Mouse (Mus musculus) G1E (cell line): ENCODE data around the gene Gm42669. TPM values are rescaled to one million over a fixed set of nuclear protein-coding genes. Genes with fewer than 3 reads are reported as not detected.

ENCODE experiments used
- ATAC-seq: 2 replicates; pipeline ENCODE4 v1.8.0; 2016; ENCODE audit warnings: mild to moderate bottlenecking; ENCODE audit not compliant: insufficient number of reproducible peaks, poor library complexity, low FRiP score, severe bottlenecking; ENCODE audit errors: extremely low read depth
- DNase-seq: peaks from one replicate; pipeline ENCODE4 v3.0.0; 2012; ENCODE audit warnings: low spot score
- H3K27me3 ChIP-seq: 2 replicates; pipeline ENCODE4 v1.6.1; 2012; ENCODE audit warnings: mild to moderate bottlenecking, low read length, inconsistent platforms; ENCODE audit not compliant: insufficient read depth
- H3K36me3 ChIP-seq: replicated peaks from 2 replicates; pipeline ENCODE3; 2012; ENCODE audit warnings: mild to moderate bottlenecking, inconsistent platforms
- H3K4me1 ChIP-seq: 2 replicates; pipeline ENCODE4 v1.6.1; 2012; ENCODE audit warnings: low read depth, low read length, inconsistent platforms, mixed read lengths; ENCODE audit not compliant: insufficient read depth
- H3K4me3 ChIP-seq: 2 replicates; pipeline ENCODE4 v1.5.1; 2012; ENCODE audit warnings: low read depth, mild to moderate bottlenecking, inconsistent platforms, low read length, moderate library complexity, mixed read lengths
- H3K9me3 ChIP-seq: replicated peaks from 2 replicates; pipeline ENCODE4 v1.6.1; 2012; ENCODE audit warnings: inconsistent platforms
- CTCF ChIP-seq: IDR thresholded peaks from 2 replicates; pipeline ENCODE4 v1.5.1; 2012; ENCODE audit warnings: low read depth, low read length, inconsistent platforms, mixed read lengths
- GATA1 ChIP-seq: IDR thresholded peaks from 2 replicates; pipeline ENCODE4 v1.6.1; 2012; ENCODE audit warnings: borderline replicate concordance, low read length, inconsistent platforms, mixed read lengths
- GATA2 ChIP-seq: IDR thresholded peaks from 2 replicates; pipeline ENCODE4 v1.6.1; 2012; ENCODE audit warnings: low read depth, low read length, inconsistent platforms, borderline replicate concordance
- POLR2AphosphoS5 ChIP-seq: IDR thresholded peaks from 2 replicates; pipeline ENCODE4 v1.6.1; 2012; ENCODE audit warnings: low read depth, low read length, inconsistent platforms; ENCODE audit not compliant: insufficient replicate concordance
- TAL1 ChIP-seq: conservative IDR thresholded peaks from 2 replicates; pipeline ENCODE4 v1.6.1; 2012; ENCODE audit warnings: low read depth, low read length, inconsistent platforms, mixed read lengths
- polyA plus RNA-seq: library from polyadenylated mRNA; stranded (reverse); fragments of >175 nt; gene quantifications from 2 replicates; pipeline ENCODE4 v1.2.3, GENCODE M21; 2012
- total RNA-seq, 2 experiments: library from RNA; stranded (forward) in 1 of 2; stranded (reverse) in 1 of 2; fragments of 200-1000 nt in 1 of 2; fragments of >200 nt in 1 of 2; fragmentation: Nextera tagmentation in 1 of 2; gene quantifications; 2 replicates each; pipeline ENCODE4 v1.2.3; 2014 to 2017

Gene Gm42669
- total and polyA plus RNA-seq, 3 experiments, result 0.16 to 0.20 TPM; not detected in 1

GRCm38 (mm10) chr5:107516087-107516486 lies 8.7 kb downstream of the Gm42669 start:
- Histone ChIP-seq H3K9me3 (no peaks in the 10 kb centered on the region), H3K27me3 (peaks cover 9% of the 10 kb centered on the region), H3K36me3 (no peaks in the 10 kb centered on the region), H3K4me3 (no peak overlapping the region), H3K4me1 (peaks cover 6% of the 10 kb centered on the region)
- no peak for TF ChIP-seq POLR2AphosphoS5
- TF ChIP-seq GATA2, result no peak
- no peak for TF ChIP-seq CTCF
- TF ChIP-seq TAL1, result no peak
- TF ChIP-seq GATA1, result no peak
- DNase-seq (no peak), ATAC-seq (no peak)

GRCm38 (mm10) chr5:107518602-107519001 lies 11.2 kb downstream of the Gm42669 start:
- DNase-seq (no peak), ATAC-seq (no peak)
- no peaks in the 10 kb centered on the region for H3K36me3 ChIP-seq
- no peaks in the 10 kb centered on the region for H3K9me3 ChIP-seq
- peaks cover 18% of the 10 kb centered on the region for H3K27me3 ChIP-seq
- TF ChIP-seq GATA2, result no peak
- TF ChIP-seq GATA1, result no peak
- TF ChIP-seq TAL1, result no peak
- no peak for TF ChIP-seq CTCF
- no peak for TF ChIP-seq POLR2AphosphoS5
- H3K4me1 ChIP-seq, result peaks cover 3% of the 10 kb centered on the region; the same call in 1 of the 2 replicates
- no peak overlapping the region for H3K4me3 ChIP-seq

- TF ChIP-seq CTCF (no peak), TAL1 (no peak), GATA1 (no peak), POLR2AphosphoS5 (no peak), GATA2 (no peak)
- ATAC-seq (no peak), DNase-seq (no peak)
- no peaks in the 10 kb centered on the region for H3K9me3 ChIP-seq
- no peaks in the 10 kb centered on the region for H3K4me1 ChIP-seq
- peaks cover 22% of the 10 kb centered on the region for H3K27me3 ChIP-seq
- H3K4me3 ChIP-seq, result no peak overlapping the region
- no peaks in the 10 kb centered on the region for H3K36me3 ChIP-seq
Measured at GRCm38 (mm10) chr5:107521386-107521785, 14.0 kb downstream of the Gm42669 start.

GRCm38 (mm10) chr5:107521897-107522296 lies 14.5 kb downstream of the Gm42669 start:
- no peak for DNase-seq
- no peak for TF ChIP-seq GATA2
- no peak for TF ChIP-seq GATA1
- no peak for TF ChIP-seq CTCF
- TF ChIP-seq POLR2AphosphoS5, result no peak
- no peak for TF ChIP-seq TAL1
- H3K36me3 ChIP-seq, result no peaks in the 10 kb centered on the region
- H3K4me3 ChIP-seq, result no peak overlapping the region
- no peaks in the 10 kb centered on the region for H3K4me1 ChIP-seq
- H3K27me3 ChIP-seq, result peaks cover 22% of the 10 kb centered on the region
- no peak for ATAC-seq
- H3K9me3 ChIP-seq, result no peaks in the 10 kb centered on the region

- Histone ChIP-seq H3K27me3 (peaks cover 20% of the 10 kb centered on the region), H3K36me3 (no peaks in the 10 kb centered on the region), H3K4me3 (no peak overlapping the region), H3K4me1 (no peaks in the 10 kb centered on the region), H3K9me3 (no peaks in the 10 kb centered on the region)
- no peak for ATAC-seq
- no peak for TF ChIP-seq CTCF
- TF ChIP-seq TAL1, result no peak
- TF ChIP-seq GATA1, result no peak
- no peak for TF ChIP-seq POLR2AphosphoS5
- no peak for TF ChIP-seq GATA2
- no peak for DNase-seq
Measured at GRCm38 (mm10) chr5:107524281-107524680, 16.9 kb downstream of the Gm42669 start.

- Histone ChIP-seq H3K27me3 (peaks cover 9% of the 10 kb centered on the region), H3K9me3 (no peaks in the 10 kb centered on the region), H3K4me1 (no peaks in the 10 kb centered on the region), H3K36me3 (no peaks in the 10 kb centered on the region), H3K4me3 (no peak overlapping the region)
- no peak for DNase-seq
- no peak for ATAC-seq
- TF ChIP-seq GATA1 (no peak), POLR2AphosphoS5 (no peak), TAL1 (no peak), GATA2 (no peak), CTCF (no peak)
Measured at GRCm38 (mm10) chr5:107528856-107529255, 21.4 kb downstream of the Gm42669 start.

GRCm38 (mm10) chr5:107533590-107533989 lies 26.2 kb downstream of the Gm42669 start:
- H3K4me3 ChIP-seq, result no peak overlapping the region
- no peak for TF ChIP-seq CTCF
- no peaks in the 10 kb centered on the region for H3K36me3 ChIP-seq
- ATAC-seq, result no peak
- no peaks in the 10 kb centered on the region; the same call in 1 of the 2 replicates for H3K4me1 ChIP-seq
- no peak for DNase-seq
- no peaks in the 10 kb centered on the region for H3K9me3 ChIP-seq
- peaks cover 11% of the 10 kb centered on the region for H3K27me3 ChIP-seq
